Mouse (Mus musculus): Measurements from ENCODE around the gene Ahrr. TPM values are rescaled to one million over a fixed set of nuclear protein-coding genes. Genes with fewer than 3 reads are reported as not detected.

The Ahrr gene
- polyA plus RNA-seq (2012), result 0.01 TPM in 1 of 2 replicates, not detected in the other

- Histone ChIP-seq H3K27me3 (ENCODE audit: control insufficient read depth) (peaks cover 17% of the 10 kb centered on the region), H3K36me3 (ENCODE audit: control insufficient read depth) (no peaks in the 10 kb centered on the region), H3K9me3 (ENCODE audit: control insufficient read depth, low read length) (no peaks in the 10 kb centered on the region), H3K4me1 (ENCODE audit: control insufficient read depth) (peaks cover 8% of the 10 kb centered on the region), H3K4me3 (replicated peaks) (no peak within 1 kb of the TSS)
- TF ChIP-seq TAL1 (IDR thresholded peaks at IDR 0.05; ENCODE audit: low read length), result no peak
- TF ChIP-seq GATA1 (IDR thresholded peaks at IDR 0.05; ENCODE audit: low read length), result no peak
Observed at GRCm38 (mm10) chr13:74292167-74292566, at the start of gene Ahrr. Ahrr (minus strand) TSS chr13:74292331.

- no peaks in the 10 kb centered on the region for H3K4me1 ChIP-seq (ENCODE audit: control insufficient read depth)
- H3K4me3 ChIP-seq (replicated peaks), result no peak overlapping the region
- no peaks in the 10 kb centered on the region for H3K27me3 ChIP-seq (ENCODE audit: control insufficient read depth)
- peaks cover 88% of the 10 kb centered on the region for H3K36me3 ChIP-seq (ENCODE audit: control insufficient read depth)
- no peaks in the 10 kb centered on the region for H3K9me3 ChIP-seq (ENCODE audit: control insufficient read depth, low read length)
- TF ChIP-seq TAL1 (IDR thresholded peaks at IDR 0.05; ENCODE audit: low read length) (no peak), GATA1 (IDR thresholded peaks at IDR 0.05; ENCODE audit: low read length) (no peak)
Observed at GRCm38 (mm10) chr13:74341036-74341435, 48.9 kb upstream of the Ahrr start.

DNA sequence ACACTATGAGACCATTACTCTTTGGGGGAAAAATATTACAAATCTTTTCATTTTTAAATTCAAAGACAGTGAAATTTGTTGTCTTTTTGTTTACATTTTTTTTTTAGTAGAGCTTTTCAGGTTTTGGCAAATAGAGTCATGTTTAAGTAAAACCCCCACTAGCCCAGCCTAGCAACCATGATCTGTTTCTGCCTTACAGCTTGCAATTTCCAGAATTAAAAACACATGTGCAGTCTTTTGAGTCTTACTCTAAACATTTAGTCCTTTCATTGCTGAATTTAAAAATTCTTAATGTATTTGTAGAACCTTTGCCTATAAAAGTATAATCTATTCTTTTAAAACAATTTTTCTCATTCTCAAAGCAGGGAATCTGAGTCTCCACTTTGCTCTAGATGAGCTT, 37.2 kb upstream of the Ahrr start:
- H3K36me3 ChIP-seq (ENCODE audit: control insufficient read depth), result peaks cover 84% of the 10 kb centered on the region
- TF ChIP-seq GATA1 (IDR thresholded peaks at IDR 0.05; ENCODE audit: low read length) (no peak), TAL1 (IDR thresholded peaks at IDR 0.05; ENCODE audit: low read length) (no peak)
- no peak overlapping the region for H3K4me3 ChIP-seq (replicated peaks)
- H3K27me3 ChIP-seq (ENCODE audit: control insufficient read depth), result no peaks in the 10 kb centered on the region
- H3K9me3 ChIP-seq (ENCODE audit: control insufficient read depth, low read length), result no peaks in the 10 kb centered on the region
- H3K4me1 ChIP-seq (ENCODE audit: control insufficient read depth), result no peaks in the 10 kb centered on the region

DNA sequence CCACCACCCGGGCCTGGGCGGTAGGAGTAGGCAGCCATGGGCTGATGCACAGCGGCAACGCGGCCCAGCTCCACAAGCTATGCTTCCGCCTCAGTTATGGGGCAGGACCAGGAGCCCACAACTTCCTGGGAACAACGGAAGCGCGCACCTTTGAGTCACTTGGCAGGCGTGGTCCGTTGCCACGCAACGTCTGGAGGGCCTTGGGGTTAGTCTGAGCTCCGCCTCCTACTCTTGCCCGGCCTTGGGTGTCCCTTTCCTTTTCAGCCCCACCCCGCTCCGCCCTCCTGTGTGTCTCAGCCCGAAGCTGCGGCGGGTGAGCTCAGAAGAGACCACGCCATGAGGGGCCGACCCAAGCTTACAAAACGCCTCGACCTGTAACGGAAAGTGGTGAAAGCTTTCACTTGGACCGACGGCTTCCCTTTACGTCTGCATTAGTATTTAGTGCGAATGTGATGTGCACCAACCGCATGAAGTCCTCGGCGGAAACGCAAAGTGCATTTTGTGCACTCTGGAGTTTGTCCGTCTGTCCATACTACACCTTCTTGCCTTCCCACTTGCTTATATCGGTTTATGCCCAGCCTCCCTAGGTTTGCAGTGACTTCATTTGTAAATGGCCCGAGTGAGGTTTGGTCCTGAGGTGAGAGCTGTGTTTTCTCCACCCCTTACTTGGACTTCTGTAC, 25.2 kb upstream of the Ahrr start, which contains the start of gene Pdcd6:
TSS of gene Pdcd6 (minus strand) at position 411 of the 680 bp plus-strand sequence.
- H3K4me1 ChIP-seq (ENCODE audit: control insufficient read depth), result peaks cover 38% of the 10 kb centered on the region
- no peaks in the 10 kb centered on the region for H3K27me3 ChIP-seq (ENCODE audit: control insufficient read depth)
- no peak for TF ChIP-seq GATA1 (IDR thresholded peaks at IDR 0.05; ENCODE audit: low read length)
- no peak for TF ChIP-seq TAL1 (IDR thresholded peaks at IDR 0.05; ENCODE audit: low read length)
- H3K4me3 ChIP-seq (replicated peaks), result peak within 1 kb of the TSS; percentile 74
- peaks cover 46% of the 10 kb centered on the region for H3K36me3 ChIP-seq (ENCODE audit: control insufficient read depth)
- no peaks in the 10 kb centered on the region for H3K9me3 ChIP-seq (ENCODE audit: control insufficient read depth, low read length)

- no peak for TF ChIP-seq TAL1 (IDR thresholded peaks at IDR 0.05; ENCODE audit: low read length)
- no peak for TF ChIP-seq GATA1 (IDR thresholded peaks at IDR 0.05; ENCODE audit: low read length)
- Histone ChIP-seq H3K4me1 (ENCODE audit: control insufficient read depth) (peaks cover 38% of the 10 kb centered on the region), H3K27me3 (ENCODE audit: control insufficient read depth) (no peaks in the 10 kb centered on the region), H3K36me3 (ENCODE audit: control insufficient read depth) (peaks cover 41% of the 10 kb centered on the region), H3K9me3 (ENCODE audit: control insufficient read depth, low read length) (no peaks in the 10 kb centered on the region), H3K4me3 (replicated peaks) (peak overlapping the region; percentile 74)
Observed at GRCm38 (mm10) chr13:74316789-74317169, 24.6 kb upstream of the Ahrr start.

GRCm38 (mm10) chr13:74316386-74316785, 24.3 kb upstream of the Ahrr start:
- TF ChIP-seq GATA1 (IDR thresholded peaks at IDR 0.05; ENCODE audit: low read length), result no peak
- no peak for TF ChIP-seq TAL1 (IDR thresholded peaks at IDR 0.05; ENCODE audit: low read length)
- Histone ChIP-seq H3K4me3 (replicated peaks) (peak overlapping the region; percentile 74), H3K36me3 (ENCODE audit: control insufficient read depth) (peaks cover 41% of the 10 kb centered on the region), H3K9me3 (ENCODE audit: control insufficient read depth, low read length) (no peaks in the 10 kb centered on the region), H3K4me1 (ENCODE audit: control insufficient read depth) (peaks cover 38% of the 10 kb centered on the region), H3K27me3 (ENCODE audit: control insufficient read depth) (no peaks in the 10 kb centered on the region)

- H3K36me3 ChIP-seq (ENCODE audit: control insufficient read depth), result peaks cover 42% of the 10 kb centered on the region
Observed at GRCm38 (mm10) chr13:74314616-74315015, 22.5 kb upstream of the Ahrr start.

GRCm38 (mm10) chr13:74305780-74306179, 13.6 kb upstream of the Ahrr start:
- H3K4me3 ChIP-seq (replicated peaks), result no peak overlapping the region
- H3K9me3 ChIP-seq (ENCODE audit: control insufficient read depth, low read length), result no peaks in the 10 kb centered on the region
- H3K4me1 ChIP-seq (ENCODE audit: control insufficient read depth), result no peaks in the 10 kb centered on the region
- no peak for TF ChIP-seq GATA1 (IDR thresholded peaks at IDR 0.05; ENCODE audit: low read length)
- no peak for TF ChIP-seq TAL1 (IDR thresholded peaks at IDR 0.05; ENCODE audit: low read length)
- H3K27me3 ChIP-seq (ENCODE audit: control insufficient read depth), result no peaks in the 10 kb centered on the region
- peaks cover 92% of the 10 kb centered on the region for H3K36me3 ChIP-seq (ENCODE audit: control insufficient read depth)

More at GRCm38 (mm10) chr13:74314616-74315015, 22.5 kb upstream of the Ahrr start:
- Histone ChIP-seq H3K4me1 (ENCODE audit: control insufficient read depth) (peaks cover 38% of the 10 kb centered on the region), H3K27me3 (ENCODE audit: control insufficient read depth) (no peaks in the 10 kb centered on the region), H3K4me3 (replicated peaks) (no peak overlapping the region), H3K9me3 (ENCODE audit: control insufficient read depth, low read length) (no peaks in the 10 kb centered on the region)
- no peak for TF ChIP-seq GATA1 (IDR thresholded peaks at IDR 0.05; ENCODE audit: low read length)
- TF ChIP-seq TAL1 (IDR thresholded peaks at IDR 0.05; ENCODE audit: low read length), result no peak

GRCm38 (mm10) chr13:74305380-74305779, 13.2 kb upstream of the Ahrr start:
- TF ChIP-seq TAL1 (IDR thresholded peaks at IDR 0.05; ENCODE audit: low read length), result no peak
- TF ChIP-seq GATA1 (IDR thresholded peaks at IDR 0.05; ENCODE audit: low read length), result no peak
- H3K4me1 ChIP-seq (ENCODE audit: control insufficient read depth), result no peaks in the 10 kb centered on the region
- H3K36me3 ChIP-seq (ENCODE audit: control insufficient read depth), result peaks cover 88% of the 10 kb centered on the region
- no peaks in the 10 kb centered on the region for H3K9me3 ChIP-seq (ENCODE audit: control insufficient read depth, low read length)
- H3K4me3 ChIP-seq (replicated peaks), result no peak overlapping the region
- H3K27me3 ChIP-seq (ENCODE audit: control insufficient read depth), result no peaks in the 10 kb centered on the region

Data from erythroblast, embryonic 14.5 days (primary cell).